Mouse (Mus musculus): Measurements from ENCODE around the gene Hist2h3c2. TPM values are rescaled to one million over a fixed set of nuclear protein-coding genes. Genes with fewer than 3 reads are reported as not detected.
"Not testable (repeated sequence)": the region's sequence is repeated elsewhere in the genome, so short reads cannot be mapped to it uniquely, and the experiment has no call there.

Gene Hist2h3c2
- polyA plus RNA-seq, 1 experiment from 2014 or later = 1.8 TPM

DNA sequence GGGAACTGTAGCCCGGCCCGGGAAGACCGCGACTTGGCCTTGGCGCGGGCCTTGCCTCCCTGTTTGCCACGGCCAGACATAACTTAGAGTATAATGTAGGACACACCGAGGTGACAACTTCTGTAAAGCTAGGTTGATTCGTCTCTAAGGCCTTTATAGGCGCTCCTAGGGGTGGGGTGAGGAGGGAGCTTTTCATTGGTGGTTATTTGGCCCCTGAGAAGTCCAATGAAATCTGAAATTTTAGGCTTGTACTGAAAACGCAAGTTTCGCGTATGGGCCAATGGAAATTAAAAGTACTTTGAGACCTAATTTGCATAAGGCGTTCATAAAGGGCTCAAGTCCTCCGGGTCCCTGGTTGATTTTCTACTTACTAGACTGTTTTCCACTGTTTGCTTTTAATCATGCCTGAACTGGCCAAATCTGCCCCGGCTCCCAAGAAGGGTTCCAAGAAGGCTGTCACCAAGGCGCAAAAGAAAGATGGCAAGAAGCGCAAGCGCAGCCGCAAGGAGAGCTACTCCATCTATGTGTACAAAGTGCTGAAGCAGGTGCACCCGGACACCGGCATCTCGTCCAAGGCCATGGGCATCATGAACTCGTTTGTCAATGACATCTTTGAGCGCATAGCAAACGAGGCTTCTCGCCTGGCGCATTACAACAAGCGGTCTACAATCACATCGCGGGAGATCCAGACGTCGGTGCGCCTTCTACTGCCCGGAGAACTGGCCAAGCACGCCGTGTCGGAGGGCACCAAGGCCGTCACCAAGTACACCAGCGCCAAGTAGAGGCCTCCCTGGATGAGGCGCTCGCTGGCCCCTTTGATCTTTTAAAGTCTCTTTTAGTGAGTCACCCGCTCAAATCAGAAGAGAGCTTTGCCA, 17.9 kb downstream of the Hist2h3c2 start, which contains the start of the genes Hist2h2ac and Hist2h2be:
Gene Hist2h2ac (minus strand): TSS at position 116 of the 875 bp plus-strand sequence.
Gene Hist2h2be (plus strand): TSS at position 355 of the 875 bp plus-strand sequence.
- Histone ChIP-seq H3K4me2 (peak within 1 kb of the TSS; percentile 67), H3K36me3 (ENCODE audit: control insufficient read depth, insufficient read depth, low read length) (no peaks in the 10 kb centered on the region), H3K4me1 (ENCODE audit: control insufficient read depth, insufficient read depth, low read length) (peaks cover 28% of the 10 kb centered on the region), H3K9me3 (replicated peaks; ENCODE audit: control insufficient read depth, low read length) (no peaks in the 10 kb centered on the region), H3K4me3 (ENCODE audit: low read depth, low read length) (peak within 1 kb of the TSS; percentile 66), H3K27ac (ENCODE audit: low read depth, low read length) (peak within 1 kb of the TSS; percentile 99), H3K9ac (ENCODE audit: low read depth, low read length) (peak within 1 kb of the TSS; percentile 97), H3K27me3 (ENCODE audit: control insufficient read depth, insufficient read depth, low read length) (no peaks in the 10 kb centered on the region)
- peak; percentile 85 for ATAC-seq (replicated peaks; ENCODE audit: insufficient number of reproducible peaks, low FRiP score, low TSS enrichment)
- WGBS (ENCODE audit: insufficient replicate concordance) = under 1% methylated on average over 43 of the region's 43 CpGs

DNA sequence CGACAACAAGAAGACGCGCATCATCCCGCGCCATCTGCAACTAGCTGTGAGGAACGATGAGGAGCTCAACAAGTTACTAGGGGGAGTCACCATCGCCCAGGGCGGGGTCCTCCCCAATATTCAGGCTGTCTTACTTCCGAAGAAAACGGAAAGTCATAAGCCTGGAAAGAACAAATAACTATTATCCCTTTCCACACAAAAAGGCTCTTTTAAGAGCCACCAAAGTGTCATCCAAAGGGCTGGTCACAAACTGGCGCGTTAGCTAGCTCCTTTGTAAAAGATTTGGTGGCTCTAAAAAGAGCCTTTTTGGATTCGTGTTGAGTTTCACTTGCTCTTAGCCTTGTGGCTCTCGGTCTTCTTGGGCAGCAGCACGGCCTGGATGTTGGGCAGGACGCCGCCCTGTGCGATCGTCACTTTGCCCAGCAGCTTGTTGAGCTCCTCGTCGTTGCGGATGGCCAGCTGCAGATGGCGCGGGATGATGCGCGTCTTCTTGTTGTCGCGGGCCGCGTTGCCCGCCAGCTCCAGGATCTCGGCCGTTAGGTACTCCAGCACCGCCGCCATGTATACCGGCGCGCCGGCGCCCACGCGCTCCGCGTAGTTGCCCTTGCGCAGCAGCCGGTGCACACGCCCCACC, 18.7 kb downstream of the Hist2h3c2 start:
- H3K4me2 ChIP-seq = peak overlapping the region; percentile 67
- H3K27me3 ChIP-seq (ENCODE audit: control insufficient read depth, insufficient read depth, low read length); H3K36me3 ChIP-seq (ENCODE audit: control insufficient read depth, insufficient read depth, low read length); H3K9me3 ChIP-seq (replicated peaks; ENCODE audit: control insufficient read depth, low read length): not testable (repeated sequence)
- 0 out of 2 replicates have a peak, but pooled peaks have one; percentile 12 for ATAC-seq (replicated peaks; ENCODE audit: insufficient number of reproducible peaks, low FRiP score, low TSS enrichment)
- peak overlapping the region; percentile 66 for H3K4me3 ChIP-seq (ENCODE audit: low read depth, low read length)
- peak overlapping the region; percentile 99 for H3K27ac ChIP-seq (ENCODE audit: low read depth, low read length)
- under 1% methylated on average over 24 of the region's 47 CpGs for WGBS (ENCODE audit: insufficient replicate concordance)
- H3K9ac ChIP-seq (ENCODE audit: low read depth, low read length) = peak overlapping the region; percentile 97
- H3K4me1 ChIP-seq (ENCODE audit: control insufficient read depth, insufficient read depth, low read length) = peaks cover 23% of the 10 kb centered on the region

DNA sequence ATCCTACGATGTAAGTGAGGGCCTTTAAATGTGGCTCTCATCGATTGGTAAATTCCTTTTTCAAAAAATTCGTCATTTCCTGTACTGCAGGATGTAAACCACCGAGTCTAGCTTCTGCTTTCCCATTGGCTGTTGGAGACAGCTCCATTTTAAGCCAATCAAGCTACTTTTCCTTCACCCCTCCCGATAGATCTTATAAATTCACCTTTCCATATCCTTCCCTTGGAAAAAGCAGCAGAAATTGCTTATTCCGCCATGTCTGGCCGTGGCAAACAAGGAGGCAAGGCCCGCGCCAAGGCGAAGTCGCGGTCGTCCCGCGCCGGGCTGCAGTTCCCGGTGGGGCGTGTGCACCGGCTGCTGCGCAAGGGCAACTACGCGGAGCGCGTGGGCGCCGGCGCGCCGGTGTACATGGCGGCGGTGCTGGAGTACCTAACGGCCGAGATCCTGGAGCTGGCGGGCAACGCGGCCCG, 19.2 kb downstream of the Hist2h3c2 start, which contains the start of the genes Bola1 and Hist2h2ab:
Gene Bola1 (minus strand): TSS at position 49 of the 470 bp plus-strand sequence.
Gene Hist2h2ab (plus strand): TSS at position 205 of the 470 bp plus-strand sequence.
- H3K36me3 ChIP-seq (ENCODE audit: control insufficient read depth, insufficient read depth, low read length) = no peaks in the 10 kb centered on the region
- peaks cover 17% of the 10 kb centered on the region; the same call in 1 of the 2 replicates for H3K4me1 ChIP-seq (ENCODE audit: control insufficient read depth, insufficient read depth, low read length)
- peak within 1 kb of the TSS; percentile 97 for H3K9ac ChIP-seq (ENCODE audit: low read depth, low read length)
- H3K4me2 ChIP-seq = peak within 1 kb of the TSS; percentile 67
- peak; percentile 76 for ATAC-seq (replicated peaks; ENCODE audit: insufficient number of reproducible peaks, low FRiP score, low TSS enrichment)
- no peaks in the 10 kb centered on the region for H3K9me3 ChIP-seq (replicated peaks; ENCODE audit: control insufficient read depth, low read length)
- no peaks in the 10 kb centered on the region for H3K27me3 ChIP-seq (ENCODE audit: control insufficient read depth, insufficient read depth, low read length)
- H3K27ac ChIP-seq (ENCODE audit: low read depth, low read length) = peak within 1 kb of the TSS; percentile 99
- WGBS (ENCODE audit: insufficient replicate concordance) = under 1% methylated on average over 37 of the region's 37 CpGs
- H3K4me3 ChIP-seq (ENCODE audit: low read depth, low read length) = peak within 1 kb of the TSS; percentile 66

DNA sequence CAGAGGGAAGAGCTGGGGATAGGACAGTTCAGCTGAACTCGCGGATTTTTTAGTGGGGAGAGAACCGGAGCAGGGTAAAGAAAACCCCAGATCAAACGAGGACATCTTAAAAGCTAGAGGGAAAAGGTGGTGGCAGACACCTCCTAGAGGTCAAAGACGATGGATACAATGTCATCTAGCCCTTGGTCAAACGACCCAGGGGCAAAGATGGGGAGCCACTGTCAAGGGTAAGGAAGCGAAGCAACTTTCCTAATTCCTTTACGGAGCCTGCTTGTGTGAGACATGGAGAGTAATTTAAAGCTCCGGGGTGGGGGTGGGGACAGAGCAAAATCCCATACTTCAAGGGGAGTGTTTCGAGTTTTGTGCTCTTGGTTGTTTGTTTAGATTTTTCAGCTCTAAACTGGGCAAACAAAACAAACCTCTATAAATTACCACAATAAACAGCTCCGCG, 19.7 kb downstream of the Hist2h3c2 start:
- Histone ChIP-seq H3K27ac (ENCODE audit: low read depth, low read length) (peak overlapping the region; percentile 99), H3K9ac (ENCODE audit: low read depth, low read length) (peak overlapping the region; percentile 97), H3K36me3 (ENCODE audit: control insufficient read depth, insufficient read depth, low read length) (no peaks in the 10 kb centered on the region), H3K4me1 (ENCODE audit: control insufficient read depth, insufficient read depth, low read length) (peaks cover 17% of the 10 kb centered on the region; the same call in 1 of the 2 replicates), H3K4me3 (ENCODE audit: low read depth, low read length) (peak overlapping the region; percentile 66), H3K9me3 (replicated peaks; ENCODE audit: control insufficient read depth, low read length) (no peaks in the 10 kb centered on the region), H3K27me3 (ENCODE audit: control insufficient read depth, insufficient read depth, low read length) (no peaks in the 10 kb centered on the region), H3K4me2 (peak overlapping the region; percentile 67)
- WGBS (ENCODE audit: insufficient replicate concordance) = under 1% methylated on average over 12 of the region's 12 CpGs
- ATAC-seq (replicated peaks; ENCODE audit: insufficient number of reproducible peaks, low FRiP score, low TSS enrichment) = no peak; the same call in 1 of the 2 replicates

DNA sequence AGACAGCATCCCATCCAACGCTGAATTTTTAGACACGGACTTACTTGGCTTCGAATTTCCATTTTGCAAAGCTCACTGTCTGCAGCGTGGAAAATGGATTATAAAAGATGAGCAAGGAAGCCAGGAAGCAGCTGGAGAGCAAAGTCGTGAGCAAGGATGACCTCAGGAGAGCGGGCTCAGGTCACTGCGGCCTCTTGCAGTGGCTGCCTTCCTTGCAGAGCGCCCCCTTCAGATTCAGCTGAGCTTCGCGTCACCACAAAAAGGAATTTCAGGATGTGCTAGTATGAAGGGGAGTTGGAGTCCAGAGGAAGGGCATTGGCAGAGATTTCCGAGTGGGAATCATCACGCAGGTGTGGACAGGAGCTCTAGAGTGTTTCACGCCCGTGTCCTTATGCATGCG, 29.7 kb downstream of the Hist2h3c2 start:
- H3K4me3 ChIP-seq (ENCODE audit: low read depth, low read length) = no peak overlapping the region
- no peak overlapping the region for H3K27ac ChIP-seq (ENCODE audit: low read depth, low read length)
- H3K36me3 ChIP-seq (ENCODE audit: control insufficient read depth, insufficient read depth, low read length) = no peaks in the 10 kb centered on the region
- H3K4me2 ChIP-seq = no peak overlapping the region
- H3K9ac ChIP-seq (ENCODE audit: low read depth, low read length) = no peak overlapping the region
- WGBS (ENCODE audit: insufficient replicate concordance) = 17% methylated on average over 15 of the region's 15 CpGs
- H3K4me1 ChIP-seq (ENCODE audit: control insufficient read depth, insufficient read depth, low read length) = no peaks in the 10 kb centered on the region
- no peaks in the 10 kb centered on the region for H3K9me3 ChIP-seq (replicated peaks; ENCODE audit: control insufficient read depth, low read length)
- H3K27me3 ChIP-seq (ENCODE audit: control insufficient read depth, insufficient read depth, low read length) = no peaks in the 10 kb centered on the region
- no peak for ATAC-seq (replicated peaks; ENCODE audit: insufficient number of reproducible peaks, low FRiP score, low TSS enrichment)

DNA sequence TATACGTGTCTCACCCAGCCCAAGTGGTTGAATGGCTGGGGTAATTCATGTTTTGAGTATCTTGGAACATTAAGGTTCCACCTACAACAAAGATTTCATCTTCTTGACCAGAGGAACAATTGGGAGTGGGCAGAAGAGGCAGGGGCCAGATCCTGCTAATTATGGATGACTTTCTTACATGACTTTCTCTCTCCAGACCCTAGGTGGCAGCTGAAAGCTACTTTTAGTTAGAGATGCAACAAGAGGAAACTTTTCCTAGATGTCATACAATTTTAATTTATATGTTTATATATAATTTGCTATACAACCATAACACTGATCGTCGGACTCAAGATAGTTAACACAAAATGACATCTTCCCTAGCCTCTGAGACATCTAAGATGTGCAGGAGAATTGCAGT, 31.1 kb downstream of the Hist2h3c2 start:
- no peaks in the 10 kb centered on the region for H3K9me3 ChIP-seq (replicated peaks; ENCODE audit: control insufficient read depth, low read length)
- H3K27me3 ChIP-seq (ENCODE audit: control insufficient read depth, insufficient read depth, low read length) = no peaks in the 10 kb centered on the region
- H3K36me3 ChIP-seq (ENCODE audit: control insufficient read depth, insufficient read depth, low read length) = no peaks in the 10 kb centered on the region
- no peaks in the 10 kb centered on the region for H3K4me1 ChIP-seq (ENCODE audit: control insufficient read depth, insufficient read depth, low read length)
- no peak for ATAC-seq (replicated peaks; ENCODE audit: insufficient number of reproducible peaks, low FRiP score, low TSS enrichment)
- 73% methylated on average over 3 of the region's 3 CpGs for WGBS (ENCODE audit: insufficient replicate concordance)
- no peak overlapping the region for H3K4me2 ChIP-seq
- H3K4me3 ChIP-seq (ENCODE audit: low read depth, low read length) = no peak overlapping the region
- no peak overlapping the region for H3K9ac ChIP-seq (ENCODE audit: low read depth, low read length)
- H3K27ac ChIP-seq (ENCODE audit: low read depth, low read length) = no peak overlapping the region

DNA sequence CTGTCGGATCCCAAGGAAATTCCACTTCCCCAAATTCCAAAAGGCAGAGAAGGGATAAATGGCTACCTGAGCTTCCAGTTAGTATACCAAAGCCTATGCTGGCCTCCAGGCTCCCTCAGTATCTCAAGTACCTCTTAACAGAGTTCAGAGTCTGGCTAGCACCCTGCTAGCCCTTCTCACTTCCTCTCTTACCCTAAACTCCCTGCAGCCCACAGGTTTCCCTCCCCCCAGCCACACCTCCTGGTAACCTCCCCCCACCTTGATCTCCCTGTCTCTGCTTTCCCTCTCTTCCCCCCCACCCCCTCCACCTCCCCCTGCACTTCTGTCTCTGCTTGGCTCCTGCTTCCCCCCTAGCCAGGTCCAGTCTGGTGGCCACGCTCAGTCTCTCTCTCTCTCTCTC, 39.2 kb downstream of the Hist2h3c2 start:
- no peak overlapping the region for H3K27ac ChIP-seq (ENCODE audit: low read depth, low read length)
- H3K9ac ChIP-seq (ENCODE audit: low read depth, low read length) = no peak overlapping the region
- 33% methylated on average over 2 of the region's 2 CpGs for WGBS (ENCODE audit: insufficient replicate concordance)
- H3K4me1 ChIP-seq (ENCODE audit: control insufficient read depth, insufficient read depth, low read length) = peaks cover 12% of the 10 kb centered on the region
- no peaks in the 10 kb centered on the region for H3K27me3 ChIP-seq (ENCODE audit: control insufficient read depth, insufficient read depth, low read length)
- no peaks in the 10 kb centered on the region for H3K9me3 ChIP-seq (replicated peaks; ENCODE audit: control insufficient read depth, low read length)
- H3K4me3 ChIP-seq (ENCODE audit: low read depth, low read length) = no peak overlapping the region
- H3K4me2 ChIP-seq = no peak overlapping the region
- peaks cover 9% of the 10 kb centered on the region; the same call in 1 of the 2 replicates for H3K36me3 ChIP-seq (ENCODE audit: control insufficient read depth, insufficient read depth, low read length)
- ATAC-seq (replicated peaks; ENCODE audit: insufficient number of reproducible peaks, low FRiP score, low TSS enrichment) = no peak

DNA sequence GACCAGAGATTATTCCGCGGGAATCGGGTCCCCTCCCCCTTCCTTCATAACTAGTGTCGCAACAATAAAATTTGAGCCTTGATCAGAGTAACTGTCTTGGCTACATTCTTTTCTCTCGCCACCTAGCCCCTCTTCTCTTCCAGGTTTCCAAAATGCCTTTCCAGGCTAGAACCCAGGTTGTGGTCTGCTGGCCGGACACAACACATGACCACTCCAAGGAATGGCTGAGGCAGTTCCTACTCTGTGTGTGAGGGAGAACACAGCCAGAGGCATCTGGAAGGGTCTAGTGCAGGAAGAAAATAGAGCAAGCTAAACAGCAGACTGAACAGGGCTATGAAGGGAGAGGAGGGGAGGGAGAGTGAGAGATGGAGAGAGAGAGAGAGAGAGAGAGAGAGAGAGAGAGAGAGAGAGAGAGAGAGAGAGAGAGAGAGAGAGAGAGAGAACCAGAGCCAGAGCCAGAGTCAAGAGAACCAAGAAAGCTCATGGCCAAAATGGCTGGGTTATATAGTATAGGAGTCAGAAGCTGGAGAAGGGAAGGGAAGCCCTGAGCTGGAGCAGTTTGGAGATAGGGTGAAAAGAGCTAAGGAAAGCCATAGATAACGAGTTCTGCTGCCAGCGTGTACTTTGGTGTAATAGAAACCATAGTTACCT, 40.2 kb downstream of the Hist2h3c2 start:
- ATAC-seq (replicated peaks; ENCODE audit: insufficient number of reproducible peaks, low FRiP score, low TSS enrichment); H3K4me2 ChIP-seq: not testable (repeated sequence)
- WGBS (ENCODE audit: insufficient replicate concordance) = 25% methylated on average over 6 of the region's 8 CpGs

More for the DNA sequence above, 40.2 kb downstream of the Hist2h3c2 start:
- H3K27me3 ChIP-seq (ENCODE audit: control insufficient read depth, insufficient read depth, low read length); H3K9me3 ChIP-seq (replicated peaks; ENCODE audit: control insufficient read depth, low read length); H3K36me3 ChIP-seq (ENCODE audit: control insufficient read depth, insufficient read depth, low read length); H3K9ac ChIP-seq (ENCODE audit: low read depth, low read length); H3K27ac ChIP-seq (ENCODE audit: low read depth, low read length); H3K4me3 ChIP-seq (ENCODE audit: low read depth, low read length): not testable (repeated sequence)
- H3K4me1 ChIP-seq (ENCODE audit: control insufficient read depth, insufficient read depth, low read length) = peaks cover 12% of the 10 kb centered on the region
